Mouse (Mus musculus) neural tube, embryonic 12.5 days (tissue): ENCODE results near the gene Hcar2. TPM values are rescaled to one million over a fixed set of nuclear protein-coding genes. Genes with fewer than 3 reads are reported as not detected.

Source experiments
- ATAC-seq: fragments of 200-750 bp; cut with Nextera tagmentation; 2 replicates; pipeline ENCODE4 v1.8.0; 2017; ENCODE audit warnings: low read depth, mild to moderate bottlenecking, moderate TSS enrichment, moderate library complexity; ENCODE audit not compliant: low FRiP score
- H3K27ac ChIP-seq: fragments of 300-500 bp; sonication (generic); 2 replicates; pipeline ENCODE4 v1.5.1; 2016
- H3K27me3 ChIP-seq: fragments of 300-500 bp; sonication (generic); replicated peaks from 2 replicates; pipeline ENCODE4 v1.6.1; 2016; ENCODE audit warnings: mild to moderate bottlenecking
- H3K36me3 ChIP-seq: fragments of 300-500 bp; sonication (generic); 2 replicates; pipeline ENCODE4 v1.6.1; 2016; ENCODE audit warnings: mild to moderate bottlenecking
- H3K4me1 ChIP-seq: fragments of 300-500 bp; sonication (generic); 2 replicates; pipeline ENCODE4 v1.6.1; 2016
- H3K4me2 ChIP-seq: fragments of 300-500 bp; sonication (generic); replicated peaks from 2 replicates; pipeline ENCODE4 v1.6.1; 2016; ENCODE audit warnings: mild to moderate bottlenecking
- H3K4me3 ChIP-seq: fragments of 300-500 bp; sonication (generic); 2 replicates; pipeline ENCODE4 v1.5.1; 2016
- H3K9ac ChIP-seq: fragments of 300-500 bp; sonication (generic); 2 replicates; pipeline ENCODE4 v1.6.1; 2016; ENCODE audit warnings: mild to moderate bottlenecking
- H3K9me3 ChIP-seq: fragments of 300-500 bp; sonication (generic); 2 replicates; pipeline ENCODE4 v1.6.1; 2016; ENCODE audit warnings: mild to moderate bottlenecking
- WGBS: fragments of 180-500 bp; shearing (Covaris S2); methylation state at CpG from one replicate; pipeline ENCODE4 v1.1.7; 2016; 5-methylcytosine and 5-hydroxymethylcytosine counted together
- polyA plus RNA-seq: library from polyadenylated mRNA; unstranded; fragments of >200 nt; fragmentation: Nextera tagmentation; extraction: Ambion mirVana; gene quantifications from 2 replicates; pipeline ENCODE4 v1.2.1, GENCODE M21; 2016

Gene Hcar2
- polyA plus RNA-seq, 1 experiment from 2014 or later, result not detected

DNA sequence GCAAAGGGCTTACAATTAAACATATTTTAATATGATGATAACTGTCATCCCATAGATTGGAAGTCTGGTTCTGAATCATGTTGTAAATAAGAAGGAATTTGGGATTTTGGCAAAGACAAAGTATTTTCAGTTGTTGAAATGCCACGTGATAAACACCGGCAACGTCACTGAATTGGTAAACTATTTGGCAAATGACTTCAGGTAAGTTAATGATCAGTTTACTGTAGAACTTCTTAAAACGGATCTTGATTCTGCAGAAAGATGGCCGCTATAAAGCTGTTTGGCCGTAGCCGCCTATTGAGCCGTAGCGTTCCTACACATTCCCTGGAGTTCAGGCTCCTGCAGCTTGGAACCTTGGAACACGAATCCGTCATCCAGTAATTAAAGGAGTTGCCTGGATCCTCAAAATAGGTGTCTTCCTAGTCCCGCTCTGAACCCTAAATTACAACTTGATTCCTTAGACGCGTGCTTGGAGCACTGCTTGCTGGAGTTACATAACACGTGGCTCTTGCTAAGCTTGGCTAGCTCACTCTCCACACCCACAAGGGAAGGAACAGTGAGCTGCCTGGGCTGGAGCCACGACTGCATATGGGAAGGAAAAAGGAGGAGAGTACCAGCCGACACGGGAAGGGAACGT is 46.2 kb downstream of the Hcar2 start:
- Histone ChIP-seq H3K4me3 (no peak overlapping the region), H3K27me3 (no peaks in the 10 kb centered on the region), H3K36me3 (peaks cover 32% of the 10 kb centered on the region), H3K27ac (0 out of 2 replicates have a peak overlapping the region, but pooled peaks have one; percentile 22), H3K9ac (no peak overlapping the region), H3K9me3 (no peaks in the 10 kb centered on the region), H3K4me2 (no peak overlapping the region), H3K4me1 (no peaks in the 10 kb centered on the region)
- ATAC-seq, result no peak
- WGBS, result 95% methylated on average over 19 of the region's 19 CpGs

GRCm38 (mm10) chr5:123816891-123817290 is 48.4 kb downstream of the Hcar2 start:
- ATAC-seq, result no peak
- 95% methylated on average over 7 of the region's 7 CpGs for WGBS
- no peaks in the 10 kb centered on the region for H3K27me3 ChIP-seq
- H3K9ac ChIP-seq, result no peak overlapping the region
- H3K4me1 ChIP-seq, result no peaks in the 10 kb centered on the region
- no peak overlapping the region for H3K4me2 ChIP-seq
- no peak overlapping the region for H3K4me3 ChIP-seq
- peaks cover 29% of the 10 kb centered on the region for H3K36me3 ChIP-seq
- H3K9me3 ChIP-seq, result no peaks in the 10 kb centered on the region
- no peak overlapping the region for H3K27ac ChIP-seq

Other genes starting within 250 kb of the Hcar2 start
- gene Clip1, start 180.9 kb downstream of the Hcar2 start, polyA plus RNA-seq, result 64.6 and 66.1 TPM in 2 replicates
- gene Zcchc8, start 144.4 kb downstream of the Hcar2 start, polyA plus RNA-seq, result 89.3 and 96.6 TPM in 2 replicates
- 160 and 170 TPM in 2 replicates for gene Rsrc2, start 116.1 kb downstream of the Hcar2 start, polyA plus RNA-seq
- gene Kntc1, start 115.8 kb downstream of the Hcar2 start, polyA plus RNA-seq, result 25.3 and 26.2 TPM in 2 replicates
- not detected in 2 replicates for gene Hcar1, start 14.5 kb upstream of the Hcar2 start, polyA plus RNA-seq
- gene Denr, start 41.7 kb upstream of the Hcar2 start, polyA plus RNA-seq, result 149 and 159 TPM in 2 replicates
- 2.4 and 3.4 TPM in 2 replicates for gene Gm43518, start 61.9 kb upstream of the Hcar2 start, polyA plus RNA-seq
- gene Ccdc62, start 65.2 kb upstream of the Hcar2 start, polyA plus RNA-seq, result 5.9 and 7.9 TPM in 2 replicates
- 12.6 and 14.6 TPM in 2 replicates for gene Hip1r, start 108.1 kb upstream of the Hcar2 start, polyA plus RNA-seq
- gene Vps37b, start 166.8 kb upstream of the Hcar2 start, polyA plus RNA-seq, result 70.9 and 71.2 TPM in 2 replicates
- 4.1 and 4.7 TPM in 2 replicates for gene Abcb9, start 230.3 kb upstream of the Hcar2 start, polyA plus RNA-seq
- 28.1 and 28.8 TPM in 2 replicates for gene Ogfod2, start 246.8 kb upstream of the Hcar2 start, polyA plus RNA-seq